Comparison of ENCODE assay signal across 19 mouse cellular contexts in genomic region chr11:100192992-100193391, GRCm38 (mm10). TPM values are rescaled to one million over a fixed set of nuclear protein-coding genes. Genes with fewer than 3 reads are reported as not detected.
A peak's percentile ranks its signal among the peaks of the same experiment; 100 is the strongest.
DNase-seq lines count a peak whose midpoint lies in the region; ATAC-seq lines count a peak whose summit lies in the region.
"Had no signal": no experiment of that assay in that cellular context is flagged by ENCODE, and none has a peak within 500 bp of the region (broad histone marks: within the 10 kb centered on the region; RNA-seq: fewer than 3 reads in every experiment).

Gene Krt9 (minus strand): TSS chr11:100193246.

- H3K36me3 ChIP-seq in kidney, embryonic 14.5 days (ENCODE audit: control insufficient read depth, insufficient read depth, low read length): no peaks in the 10 kb centered on the region
- H3K36me3 ChIP-seq in neural tube, embryonic 11.5 days (ENCODE audit: control insufficient read depth, insufficient read depth, low read length): no peaks in the 10 kb centered on the region
- H3K36me3 ChIP-seq in neural tube, embryonic 15.5 days: no peaks in the 10 kb centered on the region
- no peaks in the 10 kb centered on the region for H3K36me3 ChIP-seq in limb, embryonic 10.5 days
- H3K36me3 ChIP-seq: embryonic facial prominence, embryonic 10.5 days; hindbrain, embryonic 15.5 days; limb, embryonic 13.5 days; midbrain, embryonic 13.5 days had no signal

- peak; percentile 39; the same call in 1 of the 2 replicates for ATAC-seq in kidney, embryonic 14.5 days (ENCODE audit: low FRiP score, low TSS enrichment)
- ATAC-seq in neural tube, embryonic 11.5 days (ENCODE audit: insufficient read depth, low FRiP score, low TSS enrichment): no peak
- no peak for ATAC-seq in neural tube, embryonic 15.5 days (ENCODE audit: low FRiP score)
- ATAC-seq: liver, postnatal 0 days; midbrain, embryonic 13.5 days had no signal

- intact Hi-C loops in left cerebral cortex, postnatal 25 days (cut with DNase I): no loop called here

- no peaks in the 10 kb centered on the region for H3K9me3 ChIP-seq in kidney, embryonic 14.5 days (ENCODE audit: control insufficient read depth, low read length)
- no peaks in the 10 kb centered on the region for H3K9me3 ChIP-seq in neural tube, embryonic 11.5 days (ENCODE audit: control insufficient read depth, low read length)
- H3K9me3 ChIP-seq in neural tube, embryonic 15.5 days (replicated peaks): no peaks in the 10 kb centered on the region
- H3K9me3 ChIP-seq in limb, embryonic 10.5 days (replicated peaks): no peaks in the 10 kb centered on the region
- H3K9me3 ChIP-seq: embryonic facial prominence, embryonic 10.5 days; hindbrain, embryonic 15.5 days; limb, embryonic 13.5 days; midbrain, embryonic 13.5 days had no signal

- H3K4me2 ChIP-seq in kidney, embryonic 14.5 days (replicated peaks; ENCODE audit: low read depth, low read length): peak within 1 kb of the TSS; percentile 9; the same call in 1 of the 2 replicates
- H3K4me2 ChIP-seq in neural tube, embryonic 11.5 days (ENCODE audit: low read depth): no peak within 1 kb of the TSS
- H3K4me2 ChIP-seq in neural tube, embryonic 15.5 days: no peak within 1 kb of the TSS
- H3K4me2 ChIP-seq: hindbrain, embryonic 15.5 days; limb, embryonic 13.5 days; midbrain, embryonic 13.5 days had no signal

- no peaks in the 10 kb centered on the region for H3K27me3 ChIP-seq in kidney, embryonic 14.5 days (ENCODE audit: control insufficient read depth, insufficient read depth, low read length)
- H3K27me3 ChIP-seq in neural tube, embryonic 11.5 days (ENCODE audit: control insufficient read depth, insufficient read depth, low read length): no peaks in the 10 kb centered on the region
- no peaks in the 10 kb centered on the region for H3K27me3 ChIP-seq in neural tube, embryonic 15.5 days (replicated peaks)
- H3K27me3 ChIP-seq in limb, embryonic 10.5 days (ENCODE audit: low read depth, poor library complexity, severe bottlenecking): no peaks in the 10 kb centered on the region
- H3K27me3 ChIP-seq: hindbrain, embryonic 15.5 days; midbrain, embryonic 13.5 days had no signal

- WGBS in kidney, embryonic 14.5 days: 19% methylated on average over 9 of the region's 9 CpGs
- 39% methylated on average over 9 of the region's 9 CpGs for WGBS in neural tube, embryonic 11.5 days
- 45% methylated on average over 9 of the region's 9 CpGs for WGBS in neural tube, embryonic 15.5 days
- WGBS in limb, embryonic 10.5 days: 37% methylated on average over 9 of the region's 9 CpGs

- H3K4me1 ChIP-seq in kidney, embryonic 14.5 days (ENCODE audit: control insufficient read depth, insufficient read depth, low read length): no peaks in the 10 kb centered on the region; the same call in 1 of the 2 replicates
- 0 out of 2 replicates have a peak, but pooled peaks cover 2% of the 10 kb centered on the region for H3K4me1 ChIP-seq in neural tube, embryonic 11.5 days (ENCODE audit: control insufficient read depth, insufficient read depth, low read length)
- no peaks in the 10 kb centered on the region for H3K4me1 ChIP-seq in neural tube, embryonic 15.5 days
- peaks cover 6% of the 10 kb centered on the region; the same call in 1 of the 2 replicates for H3K4me1 ChIP-seq in limb, embryonic 10.5 days
- H3K4me1 ChIP-seq: hindbrain, embryonic 15.5 days; limb, embryonic 13.5 days; midbrain, embryonic 13.5 days had no signal

- no peak for DNase-seq in kidney, adult 8-10 months
- peak; percentile 34 for DNase-seq in neural tube, embryonic 11.5 days (ENCODE audit: low spot score)
- DNase-seq in left cerebral cortex, postnatal 25 days (ENCODE audit: low spot score in 2 of 2): peak; percentile 56 to 79
- DNase-seq in telencephalon, adult 2 months (ENCODE audit: low read depth, low spot score): peak; percentile 58
- DNase-seq in thymus, postnatal 0 days (ENCODE audit: low spot score): no peak
- DNase-seq in limb, embryonic 10.5 days (ENCODE audit: low spot score): no peak
- DNase-seq: cerebellum, adult 9-10 months; heart, adult 11 months; kidney, adult 11 months; liver, postnatal 0 days; lung, postnatal 36 days had no signal

- H3K27ac ChIP-seq in kidney, embryonic 14.5 days (ENCODE audit: low read depth, low read length): no peak within 1 kb of the TSS
- H3K27ac ChIP-seq in neural tube, embryonic 11.5 days (ENCODE audit: low read depth, low read length): 0 out of 2 replicates have a peak within 1 kb of the TSS, but pooled peaks have one; percentile 20
- no peak within 1 kb of the TSS for H3K27ac ChIP-seq in neural tube, embryonic 15.5 days (replicated peaks)
- H3K27ac ChIP-seq in limb, embryonic 10.5 days: no peak within 1 kb of the TSS
- H3K27ac ChIP-seq: embryonic facial prominence, embryonic 10.5 days; hindbrain, embryonic 15.5 days; limb, embryonic 13.5 days; midbrain, embryonic 13.5 days had no signal

- no peak within 1 kb of the TSS for H3K4me3 ChIP-seq in kidney, embryonic 14.5 days (ENCODE audit: low read length)
- H3K4me3 ChIP-seq in neural tube, embryonic 11.5 days (ENCODE audit: low read depth, low read length): no peak within 1 kb of the TSS
- H3K4me3 ChIP-seq in neural tube, embryonic 15.5 days (replicated peaks): no peak within 1 kb of the TSS
- H3K4me3 ChIP-seq in limb, embryonic 10.5 days: no peak within 1 kb of the TSS
- H3K4me3 ChIP-seq: embryonic facial prominence, embryonic 10.5 days; hindbrain, embryonic 15.5 days; limb, embryonic 13.5 days; midbrain, embryonic 13.5 days had no signal

- no peak within 1 kb of the TSS for H3K9ac ChIP-seq in kidney, embryonic 14.5 days (ENCODE audit: low read depth, low read length)
- no peak within 1 kb of the TSS for H3K9ac ChIP-seq in neural tube, embryonic 11.5 days (ENCODE audit: low read length)
- no peak within 1 kb of the TSS for H3K9ac ChIP-seq in neural tube, embryonic 15.5 days (replicated peaks)
- H3K9ac ChIP-seq: hindbrain, embryonic 15.5 days; limb, embryonic 13.5 days; liver, postnatal 0 days; midbrain, embryonic 13.5 days had no signal

RNA-seq across cellular contexts. Expression of gene Krt9, which starts in this region (rescaled TPM):
- not detected in 2 replicates for polyA plus RNA-seq in kidney, embryonic 14.5 days (2014; fragmentation: Nextera tagmentation; extraction: Ambion mirVana)
- not detected in 2 replicates for polyA plus RNA-seq in neural tube, embryonic 11.5 days (2014; fragmentation: Nextera tagmentation; extraction: Ambion mirVana)
- 0.06 and 0.08 TPM in 2 replicates for polyA plus RNA-seq in neural tube, embryonic 15.5 days (2015; fragmentation: Nextera tagmentation; extraction: Ambion mirVana)
- 1 to 10 TPM; 3.7 to 4.3 TPM for total RNA-seq in left cerebral cortex, postnatal 25 days (2021)
- 0.08 and 0.10 TPM in 2 replicates for polyA plus RNA-seq in thymus, postnatal 0 days (2015; fragmentation: Nextera tagmentation; extraction: Ambion mirVana)
- polyA plus RNA-seq in limb, embryonic 10.5 days (2016; fragmentation: Nextera tagmentation; extraction: Ambion mirVana): not detected in 2 replicates
- total RNA-seq: adrenal gland, adult 18-20 months had no signal
- polyA plus RNA-seq: embryonic facial prominence, embryonic 10.5 days; heart, embryonic 16.5 days; hindbrain, embryonic 15.5 days; limb, embryonic 13.5 days; liver, postnatal 0 days; midbrain, embryonic 13.5 days had no signal

Comparison
In these comparisons a context has a peak if more than half of its experiments do, and no peak if none do; other contexts are left out.
1. Peak in ATAC-seq and H3K4me2 ChIP-seq in kidney, embryonic 14.5 days; RNA of the gene not detected or under 1 TPM.
2. Peak in DNase-seq and H3K27ac ChIP-seq in neural tube, embryonic 11.5 days; RNA of the gene not detected or under 1 TPM.
3. DNase-seq: peak in left cerebral cortex, postnatal 25 days (2 of 2) and telencephalon, adult 2 months (single experiment); none in kidney, adult 8-10 months (0 of 2), thymus, postnatal 0 days (single experiment) and limb, embryonic 10.5 days (single experiment).